Mouse (Mus musculus): Measurements from ENCODE around the gene Rhbdd1.

DNA sequence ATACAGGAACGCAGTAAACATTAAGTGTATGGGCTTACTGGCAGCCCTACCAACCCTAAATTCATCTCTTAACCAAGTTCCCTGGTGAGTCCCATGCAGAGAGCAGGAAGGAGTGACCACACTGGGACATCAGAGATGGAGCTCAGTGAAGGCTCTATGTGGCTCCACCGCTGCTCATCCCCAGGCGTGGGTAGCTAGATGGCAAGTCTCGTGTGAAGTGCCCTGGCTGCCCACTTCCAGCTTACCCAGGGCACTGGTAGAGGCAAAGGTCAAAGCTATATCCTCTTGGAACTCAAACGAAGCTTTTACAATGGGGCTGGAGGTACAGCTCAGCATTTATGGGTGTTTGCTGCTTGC lies 117.4 kb downstream of the Rhbdd1 start:
- TF ChIP-seq CTCF (IDR thresholded peaks at IDR 0.05; ENCODE audit: low read depth) (no peak), EP300 (IDR thresholded peaks at IDR 0.05; ENCODE audit: low read depth) (no peak)
